Mouse (Mus musculus) forebrain, embryonic 11.5 days (tissue): ENCODE measurements at regions not wholly inside any gene's neighbourhood (a gene's known extent, or its start where the extent isn't known, plus 50 kb on each side); places are given as distances from the start of the nearest gene placed in this dataset.
"Not testable (repeated sequence)": the region's sequence is repeated elsewhere in the genome, so short reads cannot be mapped to it uniquely, and the experiment has no call there.

Experiments used
- ATAC-seq: fragments of 200-750 bp; cut with Nextera tagmentation; replicated peaks from 2 replicates; pipeline ENCODE4 v1.8.0; 2017; ENCODE audit warnings: moderate TSS enrichment; ENCODE audit not compliant: low FRiP score
- DNase-seq: peaks from one replicate; pipeline ENCODE4 v3.0.0-alpha.2; 2017; ENCODE audit warnings: low spot score
- H3K27ac ChIP-seq: fragments of 300-500 bp; sonication (generic); 2 replicates; pipeline ENCODE4 v1.5.1; 2014; ENCODE audit warnings: low read depth, low read length
- H3K27me3 ChIP-seq: fragments of 300-500 bp; sonication (generic); 2 replicates; pipeline ENCODE4 v1.6.1; 2014; ENCODE audit warnings: mild to moderate bottlenecking, low read length, mixed read lengths; ENCODE audit not compliant: control insufficient read depth, insufficient read depth
- H3K36me3 ChIP-seq: fragments of 300-500 bp; sonication (generic); 2 replicates; pipeline ENCODE4 v1.6.1; 2014; ENCODE audit warnings: mild to moderate bottlenecking, low read length, moderate library complexity, mixed read lengths; ENCODE audit not compliant: control insufficient read depth, insufficient read depth
- H3K4me1 ChIP-seq: fragments of 300-500 bp; sonication (generic); replicated peaks from 2 replicates; pipeline ENCODE4 v1.6.1; 2014; ENCODE audit warnings: low read length, mixed read lengths; ENCODE audit not compliant: control insufficient read depth, insufficient read depth
- H3K4me2 ChIP-seq: fragments of 300-500 bp; sonication (generic); 2 replicates; pipeline ENCODE4 v1.6.1; 2014; ENCODE audit warnings: low read depth, mild to moderate bottlenecking, low read length, moderate library complexity, mixed read lengths; ENCODE audit not compliant: severe bottlenecking
- H3K4me3 ChIP-seq: fragments of 300-500 bp; sonication (generic); 2 replicates; pipeline ENCODE4 v1.5.1; 2014; ENCODE audit warnings: low read depth, low read length
- H3K9ac ChIP-seq: fragments of 300-500 bp; sonication (generic); 2 replicates; pipeline ENCODE4 v1.6.1; 2014; ENCODE audit warnings: low read length
- H3K9me3 ChIP-seq: fragments of 300-500 bp; sonication (generic); 2 replicates; pipeline ENCODE4 v1.6.1; 2016; ENCODE audit warnings: low read length, mixed read lengths; ENCODE audit not compliant: control insufficient read depth
- WGBS: fragments of 180-500 bp; shearing (Covaris S2); extraction: QIAGEN DNeasy Blood & Tissue Kit; methylation state at CpG from one replicate; pipeline ENCODE4 v1.1.7; 2014; 5-methylcytosine and 5-hydroxymethylcytosine counted together

DNA sequence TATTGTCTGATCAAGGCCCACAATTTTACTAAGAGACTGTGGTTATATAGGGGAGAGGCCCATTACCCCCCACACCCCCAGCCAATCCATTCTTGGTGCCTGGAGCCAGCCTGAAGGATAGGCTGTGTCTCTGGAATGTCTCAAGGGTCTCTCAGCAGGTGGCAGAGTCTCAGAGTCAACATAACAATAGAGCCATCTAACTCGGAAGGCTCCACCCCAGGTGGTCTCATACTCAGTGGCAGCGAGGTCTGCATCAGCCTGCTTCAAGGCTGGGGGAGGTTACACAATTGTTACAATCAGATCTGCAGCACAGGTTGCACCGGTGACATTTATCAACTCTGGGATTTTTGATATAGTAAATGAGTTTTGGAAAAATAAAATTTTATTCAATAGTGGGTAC, 2513.1 kb upstream of the Gm12353 start:
- H3K27ac ChIP-seq, result no peak overlapping the region
- no peaks in the 10 kb centered on the region for H3K27me3 ChIP-seq
- no peaks in the 10 kb centered on the region for H3K36me3 ChIP-seq
- WGBS, result 8% methylated on average over 3 of the region's 3 CpGs
- DNase-seq, result no peak
- H3K9ac ChIP-seq, result no peak overlapping the region
- no peaks in the 10 kb centered on the region for H3K9me3 ChIP-seq
- no peaks in the 10 kb centered on the region for H3K4me1 ChIP-seq
- no peak overlapping the region for H3K4me3 ChIP-seq
- peak; percentile 36; the same call in 1 of the 2 replicates for ATAC-seq
- no peak overlapping the region for H3K4me2 ChIP-seq

DNA sequence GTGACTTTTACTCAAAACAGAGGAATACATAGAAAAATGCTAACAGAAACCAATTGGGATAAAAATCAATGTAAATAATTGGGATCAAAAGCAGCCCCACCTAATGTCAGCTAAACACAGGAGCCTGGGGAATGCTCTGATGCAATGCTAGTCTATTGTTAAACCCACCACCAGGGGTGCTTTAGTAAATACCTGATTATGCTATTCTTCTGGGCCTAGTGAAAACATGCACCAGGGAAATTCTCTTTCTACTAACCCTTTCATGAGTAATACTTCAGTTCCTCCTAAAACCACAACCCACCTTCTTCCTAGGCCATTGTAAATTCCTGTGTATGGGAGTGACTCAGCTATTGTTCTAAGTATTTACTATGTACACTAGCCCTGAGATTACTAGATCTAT, 2497.3 kb upstream of the Gm12353 start:
- not testable (repeated sequence) for H3K36me3 ChIP-seq, DNase-seq, H3K9ac ChIP-seq, ATAC-seq, H3K9me3 ChIP-seq, H3K27ac ChIP-seq, H3K27me3 ChIP-seq, H3K4me2 ChIP-seq, H3K4me1 ChIP-seq, H3K4me3 ChIP-seq
